Mouse (Mus musculus): ENCODE data around the gene Nr1h4. TPM values are rescaled to one million over a fixed set of nuclear protein-coding genes. Genes with fewer than 3 reads are reported as not detected.

Nr1h4 gene
- total RNA-seq, 2 experiments from 2014 or later = 6.7 to 17.2 TPM

DNA sequence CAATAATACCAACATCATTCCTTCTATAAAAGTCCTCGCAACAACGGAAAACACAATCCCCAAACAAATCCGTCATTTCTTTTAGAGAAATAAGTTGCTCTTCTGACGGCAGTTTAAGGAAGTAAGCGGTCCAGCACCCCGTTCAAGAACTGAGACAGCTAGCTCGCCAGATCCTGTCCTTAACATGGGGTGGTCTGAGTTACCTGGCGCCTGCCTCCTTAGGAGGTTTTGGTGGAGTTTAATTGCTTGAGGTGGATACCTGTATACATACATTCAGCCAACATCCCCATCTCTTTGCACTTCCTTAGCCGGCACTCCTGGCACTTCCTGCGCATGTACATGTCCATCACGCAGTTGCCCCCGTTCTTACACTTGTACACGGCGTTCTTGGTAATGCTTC lies 50.3 kb downstream of the Nr1h4 start:
- no peak for DNase-seq (ENCODE audit: low spot score in 2 of 2)

DNA sequence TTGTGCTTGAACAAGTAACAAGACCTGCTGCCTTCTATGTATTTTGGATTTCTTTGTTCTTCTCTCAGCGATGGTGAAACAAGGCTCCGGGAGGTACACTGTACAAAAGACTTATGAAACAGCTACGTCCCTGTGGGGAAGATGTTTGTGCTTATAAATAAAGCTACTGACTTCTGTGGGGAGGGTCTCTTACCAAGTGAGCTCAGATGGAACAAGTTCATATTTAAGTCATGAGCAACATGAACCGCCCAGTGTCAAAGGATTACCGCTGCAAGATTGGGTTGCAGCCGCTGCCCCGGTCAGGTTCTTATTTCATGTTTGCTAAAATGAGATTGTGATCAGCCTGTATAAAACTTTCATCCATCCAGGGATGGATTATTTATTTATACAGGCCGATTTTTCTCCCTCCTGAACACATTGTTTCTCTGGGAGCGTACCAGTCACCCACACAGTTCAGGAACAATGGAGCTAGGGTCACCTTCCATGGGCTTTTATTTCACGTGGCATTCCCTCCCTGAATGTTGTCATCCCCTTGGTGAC lies 51.2 kb downstream of the Nr1h4 start:
- DNase-seq (ENCODE audit: low spot score in 2 of 2) = no peak

DNA sequence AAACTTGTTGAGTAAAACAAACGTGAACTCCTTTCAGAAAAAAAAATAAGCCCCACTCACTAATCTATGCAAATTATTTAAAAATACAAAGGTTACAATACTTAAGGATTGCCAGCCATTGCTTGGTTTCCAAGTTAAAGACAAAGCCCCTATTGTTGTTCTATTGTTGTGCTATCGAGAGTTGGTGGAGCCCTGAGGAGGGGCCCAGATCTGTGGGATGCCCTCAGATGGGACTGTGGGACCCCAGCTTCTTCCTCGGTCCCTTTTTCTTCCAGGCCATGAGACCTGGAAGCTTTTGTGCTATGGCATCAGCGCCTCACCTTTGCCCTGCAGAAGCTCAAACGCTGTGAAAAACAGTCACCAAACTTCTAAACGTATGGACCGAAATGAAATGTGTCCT lies 51.7 kb downstream of the Nr1h4 start:
- DNase-seq (ENCODE audit: low spot score in 2 of 2) = no peak

DNA sequence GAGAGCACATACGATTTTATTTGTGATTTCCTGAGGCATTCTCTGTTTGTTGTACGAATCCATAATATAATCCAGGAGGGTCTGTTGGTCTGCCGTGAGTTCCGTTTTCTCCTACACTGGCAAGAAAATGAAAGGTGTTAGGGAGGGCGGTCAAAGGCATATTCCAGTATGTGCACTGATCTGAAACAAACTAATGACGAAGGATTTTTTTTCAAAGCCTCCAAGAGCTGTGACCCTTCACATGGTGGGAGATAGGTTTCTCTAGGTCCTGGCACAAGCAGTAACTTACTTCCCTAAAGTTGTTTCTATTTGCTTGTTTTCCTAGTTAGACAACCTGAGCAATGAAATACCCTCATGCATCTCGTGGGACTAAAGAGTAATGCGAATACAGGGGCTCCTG lies 54.6 kb downstream of the Nr1h4 start:
- no peak for DNase-seq (ENCODE audit: low spot score in 2 of 2)

DNA sequence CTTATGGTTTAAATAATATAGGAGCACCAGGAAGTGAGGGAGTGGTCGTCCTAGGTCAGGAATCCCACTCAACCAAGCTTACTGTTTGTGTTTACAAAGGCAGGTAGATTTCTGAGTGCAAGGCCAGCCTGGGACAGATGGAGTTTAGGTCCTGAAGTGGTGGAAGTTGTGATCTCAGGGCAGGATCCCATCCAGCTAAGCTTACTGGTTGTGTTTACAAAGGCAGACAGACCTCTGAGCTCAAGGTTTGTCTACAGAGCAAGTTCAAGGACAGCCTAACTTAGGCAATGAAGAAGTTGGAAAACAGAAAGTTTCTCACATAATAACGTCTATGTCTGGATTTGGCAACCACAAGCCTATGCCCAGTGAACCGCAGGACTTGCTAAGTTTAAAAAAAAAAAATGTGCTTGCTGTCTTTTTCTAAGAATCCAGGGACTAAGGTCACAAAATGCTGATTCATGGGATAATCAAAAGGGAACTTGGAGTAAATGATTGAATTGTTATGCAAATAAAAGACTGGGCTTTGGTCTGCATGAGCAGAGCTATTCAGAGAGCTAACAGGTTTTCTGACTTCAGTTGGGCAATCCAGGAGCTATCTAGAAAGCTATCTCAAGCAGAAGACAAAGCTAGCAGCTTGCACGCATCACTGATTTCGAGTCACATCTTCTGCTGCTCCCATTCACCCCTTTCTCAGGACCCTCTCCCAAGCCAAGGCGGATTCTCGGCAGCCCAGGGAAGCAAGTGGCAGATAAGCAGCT lies 62.6 kb downstream of the Nr1h4 start:
- DNase-seq (ENCODE audit: low spot score in 2 of 2) = no peak

DNA sequence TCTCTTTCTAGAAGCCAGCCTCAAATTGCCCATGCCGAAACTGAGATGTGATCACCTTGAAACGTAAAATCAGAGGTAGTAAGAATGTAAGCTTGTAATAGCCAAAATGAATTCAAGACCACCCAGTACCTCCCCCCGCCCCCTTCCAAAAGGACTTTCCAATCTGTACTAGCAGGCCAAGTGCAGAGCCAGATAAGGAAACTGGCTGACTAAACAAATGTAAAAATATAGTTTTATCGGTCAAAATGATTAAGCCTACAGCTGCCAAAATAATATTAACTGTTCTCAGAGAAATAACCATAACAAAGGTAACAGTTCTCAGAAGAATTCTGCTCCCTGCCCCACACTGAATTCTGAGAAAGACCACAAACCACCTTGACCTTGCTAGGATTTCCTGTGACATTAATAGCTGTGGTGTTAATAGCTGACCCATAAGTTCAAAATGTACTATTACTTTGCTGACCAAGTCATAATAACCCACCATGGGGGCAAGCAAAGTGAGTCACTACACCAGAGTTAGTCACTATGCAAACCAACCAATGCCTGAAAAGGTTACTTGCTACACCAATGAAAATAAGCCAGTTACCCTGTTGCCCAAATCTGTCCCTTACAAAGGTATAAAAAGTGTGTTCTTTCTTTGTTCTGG lies 68.5 kb downstream of the Nr1h4 start:
- no peak for DNase-seq (ENCODE audit: low spot score in 2 of 2)

DNA sequence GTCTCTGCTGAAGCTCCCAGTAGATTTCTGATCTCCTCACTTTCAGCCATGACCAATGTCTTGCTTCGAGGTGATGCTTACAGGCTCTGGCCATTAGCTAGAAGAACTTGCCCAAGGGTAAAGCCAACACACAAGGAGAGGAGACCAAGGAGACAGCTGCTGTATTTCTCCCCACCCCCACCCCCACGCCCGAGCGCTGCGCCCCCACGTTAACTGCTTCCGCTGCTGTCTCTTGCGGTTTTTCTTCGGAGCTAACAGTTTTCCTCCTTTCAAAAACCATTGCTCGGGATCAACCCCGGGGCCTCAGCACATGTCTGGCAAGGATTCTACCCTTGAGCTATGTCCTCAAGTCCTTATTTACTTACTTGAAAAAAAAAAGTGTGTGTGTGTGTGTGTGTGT lies 70.5 kb downstream of the Nr1h4 start:
- DNase-seq (ENCODE audit: low spot score in 2 of 2) = no peak

DNA sequence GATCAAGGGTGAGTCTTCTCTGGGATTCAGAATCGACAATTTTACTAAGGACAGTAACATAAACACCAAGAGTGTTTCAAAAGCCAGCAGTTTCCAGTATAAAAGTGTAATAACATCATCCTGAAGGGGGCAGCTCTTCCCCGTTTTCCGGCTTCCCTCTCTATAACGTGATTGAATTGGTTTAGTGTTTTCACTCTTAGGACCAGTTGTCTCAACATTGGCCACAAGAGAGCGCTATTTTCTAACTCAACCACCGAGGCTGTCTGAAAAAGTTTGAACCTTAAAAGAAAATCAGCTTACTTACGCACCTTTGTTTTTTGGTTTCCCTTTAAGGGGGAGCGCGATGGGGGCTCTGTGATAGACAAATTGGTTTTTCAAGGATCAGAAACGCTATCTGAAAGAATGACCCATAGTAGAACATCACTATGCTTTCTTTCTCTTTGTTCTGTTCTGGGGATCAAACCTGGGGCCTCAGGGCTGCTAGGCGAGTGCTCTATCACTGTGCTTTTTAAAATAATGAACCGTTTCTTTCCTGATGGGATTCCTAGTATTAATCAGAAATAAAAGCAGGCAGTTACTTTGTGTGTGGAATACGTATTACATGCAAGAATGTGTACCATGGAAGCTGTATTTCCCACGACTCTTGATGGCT lies 71.4 kb downstream of the Nr1h4 start:
- DNase-seq (ENCODE audit: low spot score in 2 of 2) = peak; percentile 55 to 75

DNA sequence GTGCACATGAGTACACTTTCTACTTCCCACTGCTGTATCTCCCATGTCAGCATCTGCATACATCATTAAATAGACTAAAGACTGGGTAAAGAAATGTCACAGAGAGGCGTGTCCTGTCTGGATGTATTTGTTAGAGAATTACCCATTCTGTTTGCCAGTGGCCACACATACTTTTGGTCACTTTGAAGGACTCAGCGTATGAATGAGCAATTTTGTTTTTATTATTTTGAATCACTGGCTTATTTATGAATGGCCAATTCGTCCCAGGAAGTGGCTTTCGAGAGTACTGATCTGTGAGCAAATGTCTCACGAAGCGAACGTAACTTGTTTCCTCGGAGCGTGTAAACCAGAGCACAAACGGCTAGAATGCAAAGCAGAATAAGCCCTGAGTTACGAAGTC lies 72.4 kb downstream of the Nr1h4 start:
- DNase-seq (ENCODE audit: low spot score in 2 of 2) = no peak

DNA sequence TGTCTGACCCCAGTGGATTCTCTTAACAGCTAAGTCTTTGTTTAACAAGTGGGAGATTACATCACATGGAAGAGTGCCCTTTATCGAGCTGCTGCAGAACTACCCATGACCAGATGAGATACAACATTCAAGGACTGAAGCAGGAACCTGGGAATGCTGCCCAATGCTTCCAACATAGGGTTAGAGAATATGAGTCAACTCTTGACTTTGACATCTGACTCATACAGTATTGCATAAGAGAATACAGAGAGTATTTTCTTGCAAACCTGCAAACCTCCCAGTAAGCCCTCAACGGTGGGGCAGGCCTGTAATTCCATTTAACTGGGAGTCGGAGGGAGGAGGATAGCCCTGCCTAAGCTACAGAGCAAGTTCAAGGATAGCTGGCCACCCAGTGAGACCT lies 74.6 kb downstream of the Nr1h4 start:
- peak in 1 of 2 experiments; percentile 41 for DNase-seq (ENCODE audit: low spot score in 2 of 2)

DNA sequence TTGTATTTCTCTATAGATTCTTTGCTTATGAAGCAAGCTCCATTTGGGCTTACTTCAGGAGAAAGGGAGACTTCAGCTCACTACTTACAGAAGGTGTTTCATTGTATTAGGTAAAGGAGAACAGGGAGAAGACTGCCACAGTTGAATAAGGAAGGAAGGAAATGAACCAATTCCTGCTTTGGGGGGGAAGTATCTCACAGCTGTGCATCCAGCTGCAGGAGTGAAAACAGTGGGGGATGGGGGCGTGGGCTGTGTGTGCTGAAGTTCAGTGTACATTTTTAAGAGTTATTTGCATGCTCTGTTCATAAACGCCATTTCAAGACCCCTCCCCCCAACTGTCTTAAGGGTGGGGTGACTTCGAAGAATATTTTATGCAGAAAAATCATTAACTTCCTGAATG lies 79.6 kb downstream of the Nr1h4 start:
- DNase-seq (ENCODE audit: low spot score in 2 of 2) = no peak

DNA sequence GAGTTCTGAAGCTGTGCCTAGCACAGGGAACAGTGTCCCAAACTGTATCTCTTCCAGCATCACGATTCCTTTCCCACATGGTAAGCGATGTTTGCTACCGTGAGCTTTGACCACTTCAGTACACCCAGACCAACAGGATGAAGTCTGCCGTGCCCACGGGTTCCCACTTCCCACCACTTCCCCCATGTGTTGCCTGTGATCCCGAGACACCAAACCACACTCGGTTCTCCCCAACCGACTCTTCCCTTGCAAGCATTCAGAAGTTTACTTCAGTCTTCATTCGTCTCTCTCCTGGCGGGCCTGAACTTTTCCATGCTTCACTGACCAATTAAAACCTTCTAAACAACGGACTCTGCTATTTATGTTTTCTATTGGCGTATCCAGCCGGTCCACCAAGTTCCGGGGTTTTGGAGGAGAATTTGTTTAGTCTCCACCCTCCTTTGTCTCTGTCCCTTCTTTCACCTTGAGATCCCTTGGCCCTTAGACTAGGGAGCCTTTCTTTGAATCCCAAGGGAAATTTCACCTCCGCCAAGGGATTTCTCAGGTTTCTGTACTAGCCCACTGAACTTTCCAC lies 80.2 kb downstream of the Nr1h4 start:
- DNase-seq (ENCODE audit: low spot score in 2 of 2) = no peak

DNA sequence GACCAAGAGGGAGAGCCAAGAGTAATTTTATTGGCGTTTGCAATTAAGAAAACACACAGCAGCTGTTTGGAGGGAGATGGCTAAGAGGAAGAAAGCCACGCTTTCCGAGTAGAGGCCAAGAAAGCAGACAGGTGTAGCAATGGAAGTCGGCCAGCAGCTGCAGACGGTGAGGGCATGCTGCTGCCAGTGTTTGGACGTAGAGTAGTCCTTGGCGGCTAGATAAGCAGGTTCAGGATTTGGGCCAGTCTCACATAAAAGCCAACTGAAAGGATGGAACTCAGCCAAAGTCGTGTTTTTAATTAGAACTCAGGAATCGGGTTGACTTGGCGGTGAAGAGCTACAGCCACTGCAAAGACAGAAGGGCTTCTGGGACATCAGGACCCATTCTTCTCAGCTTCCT lies 83.0 kb downstream of the Nr1h4 start:
- no peak for DNase-seq (ENCODE audit: low spot score in 2 of 2)

DNA sequence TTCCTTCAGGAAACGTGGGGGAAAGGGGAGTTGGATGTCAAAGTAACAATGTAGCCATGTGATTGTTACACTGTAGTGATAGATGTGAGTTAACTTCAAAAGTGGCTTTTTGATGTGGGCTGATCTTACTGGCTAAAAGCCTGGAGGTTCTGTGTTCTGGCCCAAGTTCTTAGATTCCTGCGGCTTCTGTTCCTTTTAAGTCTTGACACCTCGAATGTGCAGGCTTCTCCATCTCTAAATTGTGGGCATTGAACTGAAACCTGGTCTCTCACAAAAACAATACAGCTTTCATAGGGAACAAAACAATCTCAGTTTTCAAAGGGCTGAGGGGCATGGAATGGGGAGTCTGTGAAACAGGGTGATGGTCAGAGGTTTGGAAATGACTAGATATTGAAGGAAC lies 89.0 kb downstream of the Nr1h4 start:
- DNase-seq (ENCODE audit: low spot score in 2 of 2) = no peak

DNA sequence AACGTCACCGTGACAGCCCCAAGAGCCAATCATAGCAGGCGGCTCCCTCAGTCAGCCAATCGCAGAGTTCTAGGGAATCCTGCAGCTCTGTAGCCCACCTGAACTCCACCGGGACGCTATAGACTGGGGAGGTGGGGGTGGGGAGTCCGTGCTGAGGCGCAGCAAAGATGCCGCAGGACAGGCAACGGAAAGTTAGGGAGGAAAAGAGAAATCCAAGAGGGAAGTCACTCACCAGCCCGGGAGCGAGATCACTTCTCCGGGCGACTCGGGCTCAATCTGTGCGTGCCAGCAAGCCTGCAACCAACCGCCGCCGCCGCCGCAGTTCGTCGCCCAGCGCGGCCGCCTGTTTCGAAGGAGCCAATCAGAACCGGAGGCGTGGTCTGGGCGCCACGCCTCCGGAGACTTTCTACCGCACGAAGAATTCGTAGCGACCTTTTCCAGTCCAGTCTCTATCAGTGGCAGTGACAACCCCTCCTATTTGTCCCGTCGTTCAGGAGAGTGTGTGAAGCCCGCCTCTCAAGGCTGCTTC lies 89.7 kb downstream of the Nr1h4 start, which contains the start of gene Gas2l3:
Gene Gas2l3, minus strand, starts transcription at position 345 of the 529 bp plus-strand sequence.
- peak; percentile 78 to 79 for DNase-seq (ENCODE audit: low spot score in 2 of 2)

DNA sequence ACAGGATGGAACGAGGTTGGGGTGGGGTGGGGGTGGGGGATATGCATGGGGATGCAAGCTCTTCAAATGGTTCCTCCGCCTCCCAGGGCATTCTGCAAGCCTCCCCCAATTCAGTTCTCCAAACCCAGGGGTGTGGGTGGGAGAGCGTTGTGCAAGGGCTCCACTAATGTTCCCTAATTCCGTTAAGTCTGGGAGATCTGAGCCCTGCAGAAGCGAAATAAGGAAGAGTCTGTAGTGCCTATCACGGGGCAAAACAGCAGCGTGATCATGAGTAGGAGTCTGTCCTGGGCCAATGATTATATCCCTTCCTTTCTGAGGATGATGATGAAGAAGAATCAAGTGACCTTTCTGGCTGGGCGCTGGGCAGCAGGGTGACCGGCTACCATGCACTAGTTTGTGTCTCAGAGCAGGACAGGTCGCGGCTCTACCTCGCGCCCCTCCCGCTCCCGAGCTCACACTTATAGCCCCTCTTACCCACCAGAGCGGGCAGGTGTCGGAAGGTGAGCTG lies 90.2 kb downstream of the Nr1h4 start:
- DNase-seq (ENCODE audit: low spot score in 2 of 2) = peak in 1 of 2 experiments; percentile 37

DNA sequence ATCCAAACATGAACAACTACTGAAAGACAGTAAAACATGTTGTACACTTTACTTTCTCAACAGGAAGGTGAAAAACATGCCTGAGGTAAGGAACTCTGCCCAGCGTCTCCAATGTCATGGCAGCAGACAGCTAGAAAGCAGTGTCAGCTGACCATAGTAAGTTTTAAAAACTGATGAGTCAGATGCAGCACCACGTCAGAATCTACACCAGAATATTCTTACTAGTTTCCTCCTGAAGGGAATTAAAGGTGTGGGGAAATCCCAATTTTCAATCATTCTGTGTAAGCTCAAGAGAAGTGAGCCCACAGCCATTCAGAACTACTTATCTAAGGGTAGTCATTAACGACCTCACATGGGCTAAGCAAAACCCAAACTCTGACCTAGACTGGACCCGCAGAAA lies 90.7 kb downstream of the Nr1h4 start:
- no peak for DNase-seq (ENCODE audit: low spot score in 2 of 2)

DNA sequence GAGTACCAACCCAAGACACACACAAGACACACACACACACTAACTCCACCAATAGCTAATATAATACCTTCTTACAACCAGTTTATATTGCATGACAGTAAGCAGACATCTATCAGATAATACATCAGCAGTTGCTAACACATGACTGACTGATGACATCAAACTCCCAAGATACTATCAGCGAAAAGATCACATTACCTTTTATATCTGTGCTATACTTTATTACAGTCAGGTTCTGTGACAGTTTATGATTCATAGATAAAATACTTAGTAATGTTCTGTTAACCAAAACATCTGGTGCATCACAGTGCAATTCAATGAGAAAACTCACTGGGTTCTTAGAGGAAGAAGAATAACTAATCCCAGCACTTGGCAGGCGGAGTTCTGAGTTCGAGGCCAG lies 91.4 kb downstream of the Nr1h4 start:
- no peak for DNase-seq (ENCODE audit: low spot score in 2 of 2)

DNA sequence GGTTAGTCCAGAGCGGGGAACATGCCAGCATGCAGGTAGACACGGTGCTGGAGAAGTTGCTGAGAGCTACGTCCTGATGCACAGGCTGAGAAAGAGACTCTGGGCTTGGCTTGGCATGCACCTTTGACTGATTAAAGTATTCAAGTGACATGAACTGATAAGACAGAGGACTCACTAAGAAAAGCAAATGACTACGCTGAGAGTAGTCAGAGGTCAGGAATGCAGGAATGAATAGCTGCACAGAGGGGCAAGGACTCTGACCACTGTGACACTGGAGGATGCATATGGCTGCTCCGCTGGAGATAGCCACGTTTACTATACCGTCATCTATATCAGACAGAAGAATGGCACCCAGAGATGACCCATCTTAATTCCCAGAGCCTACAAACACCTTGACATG lies 94.0 kb downstream of the Nr1h4 start:
- DNase-seq (ENCODE audit: low spot score in 2 of 2) = no peak

DNA sequence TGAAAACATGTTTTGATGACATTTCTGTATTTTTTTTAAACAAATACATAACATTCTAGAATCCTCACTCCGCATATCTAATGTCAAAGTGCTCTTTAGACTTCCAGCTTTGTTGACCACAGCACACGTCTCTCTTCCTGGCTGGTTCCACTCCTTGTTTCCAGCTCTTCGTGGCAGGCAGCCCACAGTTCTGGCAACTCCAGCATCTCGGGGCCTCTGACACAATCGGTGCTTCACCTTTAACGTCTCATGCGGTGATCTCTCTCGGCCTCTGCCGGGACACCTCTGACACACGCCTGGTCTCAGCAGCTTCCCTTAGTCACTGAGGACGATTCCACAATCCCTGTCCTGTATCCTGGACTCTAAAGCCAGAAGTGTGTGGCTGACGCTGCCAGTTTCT lies 95.4 kb downstream of the Nr1h4 start:
- DNase-seq (ENCODE audit: low spot score in 2 of 2) = no peak

DNA sequence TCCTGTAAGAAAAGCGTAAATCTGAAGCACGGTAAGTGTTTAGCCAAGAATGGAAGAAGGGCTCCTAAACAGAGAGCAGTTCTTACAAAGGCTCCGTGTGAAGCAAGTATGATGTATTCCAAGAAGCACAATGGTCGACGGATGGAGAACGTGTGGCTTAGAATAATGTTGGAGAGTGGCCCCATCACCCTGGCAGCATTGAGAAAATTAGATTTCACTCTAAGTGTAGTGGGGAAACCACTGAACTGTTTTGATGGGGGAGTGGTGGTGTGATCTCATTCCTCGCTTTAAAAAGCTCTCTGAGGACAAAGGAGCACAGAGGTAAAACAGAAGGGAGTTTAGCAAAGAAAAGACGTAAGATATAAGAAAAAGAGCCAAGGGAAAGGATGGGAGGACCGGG lies 95.9 kb downstream of the Nr1h4 start:
- no peak for DNase-seq (ENCODE audit: low spot score in 2 of 2)
